Mouse (Mus musculus): ENCODE results near the gene Polr3a. TPM values are rescaled to one million over a fixed set of nuclear protein-coding genes. Genes with fewer than 3 reads are reported as not detected.

Gene Polr3a
- total RNA-seq (2023) = 10 to 100 TPM; 50.7 to 53.4 TPM

GRCm38 (mm10) chr14:24486773-24487227 is at the start of gene Polr3a, which contains the start of gene Rps24:
Gene Polr3a (minus strand): TSS chr14:24487058.
Gene Rps24 (plus strand): TSS chr14:24487125.

Other genes with a start within 250 kb of the Polr3a start
- not detected for gene Dlg5, start 241.1 kb downstream of the Polr3a start, total RNA-seq (2023)
- not detected for gene E330034G19Rik, start 193.8 kb downstream of the Polr3a start, total RNA-seq (2023)
- 1,000 to 10,000 TPM; 4,112 to 4,186 TPM for gene Rps24, start 67 bp upstream of the Polr3a start, total RNA-seq (2023)

Data from B cell, adult 67 days (primary cell).